In the genomic region with DNA sequence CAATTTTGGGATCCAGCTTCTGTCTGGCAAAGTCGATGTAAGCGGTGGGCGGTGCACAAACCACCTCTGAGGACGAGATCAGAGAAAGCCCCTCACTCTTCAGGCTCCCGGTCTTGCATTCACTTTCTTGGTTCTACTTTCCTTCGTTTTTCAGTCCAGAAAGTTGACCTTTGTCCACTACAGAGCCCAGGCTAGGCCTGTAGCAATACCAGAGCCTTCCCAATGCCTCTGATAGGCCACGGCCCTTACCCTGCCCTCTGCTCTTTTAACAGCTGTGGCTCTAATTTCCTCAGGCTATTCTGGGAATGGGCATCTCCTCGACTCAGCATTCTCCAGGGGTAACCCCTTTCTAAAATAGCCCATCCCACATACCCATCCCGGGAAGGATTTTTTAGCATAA, we compare ENCODE assay signal across 8 mouse cellular contexts. TPM values are rescaled to one million over a fixed set of nuclear protein-coding genes. Genes with fewer than 3 reads are reported as not detected.
A peak's percentile ranks its signal among the peaks of the same experiment; 100 is the strongest.
DNase-seq lines count a peak whose midpoint lies in the region; ATAC-seq and TF ChIP-seq lines count a peak whose summit lies in the region.

No protein-coding gene starts in this region.

- 13% methylated on average over 9 of the region's 9 CpGs for WGBS in forebrain, embryonic 15.5 days
- 27% methylated on average over 9 of the region's 9 CpGs for WGBS in liver, embryonic 11.5 days
- 39% methylated on average over 9 of the region's 9 CpGs for WGBS in lung, adult 2 months

- H3K9ac ChIP-seq in forebrain, embryonic 15.5 days (replicated peaks) = peak overlapping the region; percentile 58
- peak overlapping the region; percentile 98 for H3K9ac ChIP-seq in liver, embryonic 11.5 days (ENCODE audit: low read depth, low read length)

- peak; percentile 37 for DNase-seq in embryo, embryonic 11 days
- DNase-seq in embryo, embryonic 10 days (ENCODE audit: low spot score) = no peak
- no peak for DNase-seq in liver, embryonic 11.5 days (ENCODE audit: low spot score)
- no peak for DNase-seq in urinary bladder, postnatal 14 days (ENCODE audit: low spot score)
- no peak for DNase-seq in lung, adult 2 months

- peaks cover 38% of the 10 kb centered on the region for H3K79me2 ChIP-seq in C2C12 (ENCODE audit: control insufficient read depth, insufficient read depth)

- no peak for TF ChIP-seq POLR2A in lung, adult 2 months (IDR thresholded peaks at IDR 0.05; ENCODE audit: borderline replicate concordance, extremely low read depth, low read depth, low read length)

- H3K27ac ChIP-seq in forebrain, embryonic 15.5 days (replicated peaks) = peak overlapping the region; percentile 70
- H3K27ac ChIP-seq in liver, embryonic 11.5 days (ENCODE audit: low read depth, low read length) = peak overlapping the region; percentile 98

- H3K4me3 ChIP-seq in C2C12 (ENCODE audit: insufficient read depth, poor library complexity, severe bottlenecking) = peak overlapping the region; percentile 94
- H3K4me3 ChIP-seq in forebrain, embryonic 15.5 days = peak overlapping the region; percentile 52
- H3K4me3 ChIP-seq in liver, embryonic 11.5 days (ENCODE audit: low read depth, low read length) = peak overlapping the region; percentile 87
- H3K4me3 ChIP-seq in lung, adult 2 months (replicated peaks; ENCODE audit: extremely low read depth, low read depth, low read length) = no peak overlapping the region

- no peaks in the 10 kb centered on the region for H3K9me3 ChIP-seq in forebrain, embryonic 15.5 days
- no peaks in the 10 kb centered on the region for H3K9me3 ChIP-seq in liver, embryonic 11.5 days (ENCODE audit: control insufficient read depth, low read length)

- H3K4me2 ChIP-seq in forebrain, embryonic 15.5 days (replicated peaks) = peak overlapping the region; percentile 67
- peak overlapping the region; percentile 70 for H3K4me2 ChIP-seq in liver, embryonic 11.5 days

- peaks cover 58% of the 10 kb centered on the region for H3K36me3 ChIP-seq in C2C12 (ENCODE audit: control insufficient read depth, insufficient read depth)
- H3K36me3 ChIP-seq in forebrain, embryonic 15.5 days = peaks cover 16% of the 10 kb centered on the region
- H3K36me3 ChIP-seq in liver, embryonic 11.5 days (ENCODE audit: control insufficient read depth, insufficient read depth, low read length) = peaks cover 33% of the 10 kb centered on the region

- TF ChIP-seq CTCF in C2C12 (IDR thresholded peaks at IDR 0.05; ENCODE audit: control insufficient read depth, insufficient read depth, insufficient read length) = no peak
- no peak for TF ChIP-seq CTCF in lung, adult 2 months (IDR thresholded peaks at IDR 0.05; ENCODE audit: insufficient read depth, low read length)

- peaks cover 31% of the 10 kb centered on the region for H3K79me3 ChIP-seq in C2C12 (ENCODE audit: low read depth)

- ATAC-seq in forebrain, embryonic 15.5 days (replicated peaks) = no peak
- ATAC-seq in liver, embryonic 11.5 days (replicated peaks; ENCODE audit: low FRiP score) = no peak
- ATAC-seq in inflammation-experienced regulatory T-cells, adult 6 months = no peak

- H3ac ChIP-seq in C2C12 (ENCODE audit: control insufficient read depth, insufficient read length, low read depth) = peak overlapping the region; percentile 86

- peaks cover 53% of the 10 kb centered on the region for H3K4me1 ChIP-seq in forebrain, embryonic 15.5 days
- H3K4me1 ChIP-seq in liver, embryonic 11.5 days (replicated peaks; ENCODE audit: control insufficient read depth, insufficient read depth, low read length) = peaks cover 42% of the 10 kb centered on the region
- H3K4me1 ChIP-seq in lung, adult 2 months (ENCODE audit: control insufficient read depth, insufficient read depth, low read length) = peaks cover 16% of the 10 kb centered on the region

- no peaks in the 10 kb centered on the region for H3K27me3 ChIP-seq in C2C12 (ENCODE audit: control insufficient read depth, insufficient read depth, insufficient read length)
- no peaks in the 10 kb centered on the region for H3K27me3 ChIP-seq in forebrain, embryonic 15.5 days
- no peaks in the 10 kb centered on the region for H3K27me3 ChIP-seq in liver, embryonic 11.5 days (replicated peaks; ENCODE audit: control insufficient read depth, insufficient read depth, low read length)

TF ChIP-seq in C2C12, 6 proteins besides CTCF, POLR2A, EP300 and RAD21:
- TF ChIP-seq MYOD1 (IDR thresholded peaks at IDR 0.05; ENCODE audit: control insufficient read depth, insufficient read length, low read depth) = no peak
- TF ChIP-seq MYOG (IDR thresholded peaks at IDR 0.05; ENCODE audit: control insufficient read depth, extremely low read depth, insufficient read length) = no peak
- no peak for TF ChIP-seq FOSL1 (IDR thresholded peaks at IDR 0.05; ENCODE audit: insufficient read depth, low read length, poor library complexity, severe bottlenecking)
- TF ChIP-seq USF1 (IDR thresholded peaks at IDR 0.05; ENCODE audit: low read depth) = no peak
- no peak for TF ChIP-seq CEBPB (IDR thresholded peaks at IDR 0.05; ENCODE audit: low read depth)
- no peak for TF ChIP-seq MAX (IDR thresholded peaks at IDR 0.05)

RNA-seq across cellular contexts. Expression of a gene that starts 1.2 kb away (rescaled TPM):
- 604 TPM for polyA plus RNA-seq in C2C12 (2012; fragmentation: generic; extraction: Trizol)
- polyA plus RNA-seq in forebrain, embryonic 15.5 days (2015; fragmentation: Nextera tagmentation; extraction: Ambion mirVana) = 352 and 365 TPM in 2 replicates
- polyA plus RNA-seq in liver, embryonic 11.5 days (2014; fragmentation: Nextera tagmentation; extraction: Ambion mirVana) = 1,267 and 1,294 TPM in 2 replicates
- polyA plus RNA-seq in inflammation-experienced regulatory T-cells, adult 6 months (2017; shearing (Covaris generic)) = 10 to 100 TPM; 77.6 to 91.2 (median 82.5) TPM
- 117 and 218 TPM in 2 replicates for polyA plus RNA-seq in lung, adult 2 months (2012; rRNA removed)

RNA-seq across cellular contexts. Expression of a gene that starts 4.4 kb away (rescaled TPM):
- polyA plus RNA-seq in C2C12 (2012; fragmentation: generic; extraction: Trizol) = 24.8 TPM
- 4.4 and 5.0 TPM in 2 replicates for polyA plus RNA-seq in forebrain, embryonic 15.5 days (2015; fragmentation: Nextera tagmentation; extraction: Ambion mirVana)
- polyA plus RNA-seq in liver, embryonic 11.5 days (2014; fragmentation: Nextera tagmentation; extraction: Ambion mirVana) = 9.5 and 10.4 TPM in 2 replicates
- polyA plus RNA-seq in inflammation-experienced regulatory T-cells, adult 6 months (2017; shearing (Covaris generic)) = 1 to 10 TPM; 1.5 to 3.2 (median 2.1) TPM
- polyA plus RNA-seq in lung, adult 2 months (2012; rRNA removed) = 20.2 and 22.4 TPM in 2 replicates

RNA-seq across cellular contexts. Expression of a gene that starts 16.4 kb away (rescaled TPM):
- polyA plus RNA-seq in C2C12 (2012; fragmentation: generic; extraction: Trizol) = 132 TPM
- 194 and 200 TPM in 2 replicates for polyA plus RNA-seq in forebrain, embryonic 15.5 days (2015; fragmentation: Nextera tagmentation; extraction: Ambion mirVana)
- polyA plus RNA-seq in liver, embryonic 11.5 days (2014; fragmentation: Nextera tagmentation; extraction: Ambion mirVana) = 115 and 118 TPM in 2 replicates
- polyA plus RNA-seq in inflammation-experienced regulatory T-cells, adult 6 months (2017; shearing (Covaris generic)) = 10 to 100 TPM; 69.1 to 81.5 (median 73.8) TPM
- polyA plus RNA-seq in lung, adult 2 months (2012; rRNA removed) = 58.1 and 73.2 TPM in 2 replicates

RNA-seq across cellular contexts. Expression of a gene that starts 16.5 kb away (rescaled TPM):
- 69.9 TPM for polyA plus RNA-seq in C2C12 (2012; fragmentation: generic; extraction: Trizol)
- 100 and 106 TPM in 2 replicates for polyA plus RNA-seq in forebrain, embryonic 15.5 days (2015; fragmentation: Nextera tagmentation; extraction: Ambion mirVana)
- 223 and 224 TPM in 2 replicates for polyA plus RNA-seq in liver, embryonic 11.5 days (2014; fragmentation: Nextera tagmentation; extraction: Ambion mirVana)
- polyA plus RNA-seq in inflammation-experienced regulatory T-cells, adult 6 months (2017; shearing (Covaris generic)) = 100 to 1,000 TPM in 1 of 3 experiments, 10 to 100 TPM in 1, 1 to 10 TPM in 1; 7.6 to 142 (median 17.9) TPM
- polyA plus RNA-seq in lung, adult 2 months (2012; rRNA removed) = 3.5 and 6.7 TPM in 2 replicates

RNA-seq across cellular contexts. Expression of a gene that starts 27.2 kb away (rescaled TPM):
- not detected for polyA plus RNA-seq in C2C12 (2012; fragmentation: generic; extraction: Trizol)
- 0.23 and 1.8 TPM in 2 replicates for polyA plus RNA-seq in forebrain, embryonic 15.5 days (2015; fragmentation: Nextera tagmentation; extraction: Ambion mirVana)
- 0.29 and 0.74 TPM in 2 replicates for polyA plus RNA-seq in liver, embryonic 11.5 days (2014; fragmentation: Nextera tagmentation; extraction: Ambion mirVana)
- under 1 TPM in 2 of 3 experiments, not detected in 1; 0.44 to 0.48 TPM for polyA plus RNA-seq in inflammation-experienced regulatory T-cells, adult 6 months (2017; shearing (Covaris generic))
- polyA plus RNA-seq in lung, adult 2 months (2012; rRNA removed) = 0.31 and 0.36 TPM in 2 replicates
